Mouse (Mus musculus): ENCODE data around the gene Abcc4.

- TF ChIP-seq GATA1 (IDR thresholded peaks at IDR 0.05; ENCODE audit: low read length) = no peak
- no peak for TF ChIP-seq TAL1 (IDR thresholded peaks at IDR 0.05; ENCODE audit: low read length)
Observed at GRCm38 (mm10) chr14:118577895-118578294, 128.1 kb downstream of the Abcc4 start.

All from erythroblast, embryonic 14.5 days (primary cell).